Mouse (Mus musculus) frontal cortex, adult (tissue): ENCODE results near the gene Papss1.

Source experiments
- ATAC-seq: cut with Nextera tagmentation; 2 replicates; pipeline ENCODE4 v1.9.2; 2017; ENCODE audit warnings: mild to moderate bottlenecking, moderate library complexity, mixed read lengths; ENCODE audit not compliant: low TSS enrichment

Gene Papss1

GRCm38 (mm10) chr3:131581096-131581495, 16.5 kb downstream of the Papss1 start:
- no peak for ATAC-seq

GRCm38 (mm10) chr3:131586818-131587217, 22.2 kb downstream of the Papss1 start:
- no peak for ATAC-seq

- ATAC-seq = peak; percentile 64
These were observed 23.4 kb downstream of the Papss1 start for GRCm38 (mm10) chr3:131587959-131588358.

GRCm38 (mm10) chr3:131593143-131593798, 28.7 kb downstream of the Papss1 start:
- peak; percentile 64 for ATAC-seq

- ATAC-seq = no peak
These were observed 29.8 kb downstream of the Papss1 start for GRCm38 (mm10) chr3:131594361-131594760.

GRCm38 (mm10) chr3:131595546-131596245, 31.1 kb downstream of the Papss1 start:
- no peak; the same call in 1 of the 2 replicates for ATAC-seq

GRCm38 (mm10) chr3:131600726-131601125, 36.2 kb downstream of the Papss1 start:
- no peak for ATAC-seq

GRCm38 (mm10) chr3:131601366-131601765, 36.8 kb downstream of the Papss1 start:
- ATAC-seq = no peak

GRCm38 (mm10) chr3:131602995-131603414, 38.4 kb downstream of the Papss1 start:
- ATAC-seq = no peak

GRCm38 (mm10) chr3:131608112-131608511, 43.5 kb downstream of the Papss1 start:
- no peak for ATAC-seq

GRCm38 (mm10) chr3:131609651-131610050, 45.1 kb downstream of the Papss1 start:
- ATAC-seq = no peak

GRCm38 (mm10) chr3:131610595-131610994, 46.0 kb downstream of the Papss1 start:
- no peak for ATAC-seq

- ATAC-seq = peak; percentile 96
These were observed 48.3 kb downstream of the Papss1 start for GRCm38 (mm10) chr3:131612847-131613246.

GRCm38 (mm10) chr3:131614056-131614455, 49.5 kb downstream of the Papss1 start:
- ATAC-seq = no peak

- no peak for ATAC-seq
These were observed 54.2 kb downstream of the Papss1 start for GRCm38 (mm10) chr3:131618580-131619338.

GRCm38 (mm10) chr3:131623208-131623607, 58.6 kb downstream of the Papss1 start:
- ATAC-seq = no peak

GRCm38 (mm10) chr3:131624063-131624462, 59.5 kb downstream of the Papss1 start:
- ATAC-seq = peak; percentile 65

- no peak for ATAC-seq
These were observed 62.9 kb downstream of the Papss1 start for GRCm38 (mm10) chr3:131627476-131627875.

GRCm38 (mm10) chr3:131628265-131628664, 63.7 kb downstream of the Papss1 start:
- no peak for ATAC-seq

- no peak for ATAC-seq
These were observed 64.4 kb downstream of the Papss1 start for GRCm38 (mm10) chr3:131628931-131629330.

GRCm38 (mm10) chr3:131630407-131631317, 66.1 kb downstream of the Papss1 start:
- ATAC-seq = peak; percentile 3; the same call in 1 of the 2 replicates
